Mouse (Mus musculus): ENCODE results near the gene Sik3.
"Not testable (repeated sequence)": the region's sequence is repeated elsewhere in the genome, so short reads cannot be mapped to it uniquely, and the experiment has no call there.

The Sik3 gene

DNA sequence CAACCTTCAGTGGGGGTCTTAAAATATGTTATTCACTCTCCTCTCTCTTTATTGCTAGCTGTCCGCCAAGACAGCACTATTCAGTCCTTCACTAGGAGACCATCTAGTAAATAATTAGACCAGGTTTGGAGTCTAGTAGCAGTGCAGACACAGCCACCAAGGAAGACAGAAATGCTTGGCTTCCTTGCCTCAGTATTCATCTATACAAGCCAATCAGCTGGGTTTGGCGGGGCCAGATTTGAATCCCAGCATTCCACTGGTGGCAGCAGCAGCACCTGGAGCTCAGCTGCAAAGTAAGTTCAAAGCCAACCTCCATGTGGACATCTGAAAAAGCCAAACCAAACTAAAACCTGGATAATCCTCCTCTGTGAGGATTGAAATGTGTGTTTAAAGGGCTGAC, 47.6 kb downstream of the Sik3 start:
- no peak for DNase-seq

DNA sequence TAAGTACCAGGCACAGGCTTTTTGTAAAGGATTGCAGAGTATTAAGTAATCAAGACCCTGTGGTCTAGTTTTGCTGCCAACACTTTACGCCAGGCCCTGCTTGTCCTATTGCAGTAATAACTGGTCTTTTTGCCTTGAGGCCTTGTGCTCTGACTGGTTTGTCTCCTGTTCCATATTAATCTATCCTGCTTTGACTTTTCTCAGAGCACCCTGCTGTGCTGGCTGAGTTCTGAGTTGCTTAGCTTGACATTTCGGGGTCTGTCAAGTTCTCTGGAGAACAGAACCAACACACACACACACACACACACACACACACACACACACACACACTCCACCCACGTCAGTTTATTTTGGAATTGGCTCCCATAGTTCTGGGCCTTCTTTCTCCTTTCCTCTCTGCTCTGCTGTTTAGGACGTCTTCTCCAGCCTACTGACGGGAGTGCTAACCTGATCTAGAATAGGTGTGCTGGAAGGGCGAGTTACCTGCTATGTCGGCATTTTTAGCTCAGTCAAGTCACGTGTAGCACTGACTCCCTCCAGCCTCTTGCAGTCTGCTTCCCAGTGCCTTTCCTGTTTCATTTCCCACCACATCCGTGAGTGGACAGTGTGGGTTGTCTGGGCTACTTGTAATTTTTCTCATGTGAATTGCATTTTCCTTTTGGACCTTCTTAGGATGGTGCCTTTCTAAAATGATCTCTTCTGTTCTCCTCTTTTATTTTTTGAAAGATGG, 49.2 kb downstream of the Sik3 start:
- DNase-seq, result peak; percentile 26

DNA sequence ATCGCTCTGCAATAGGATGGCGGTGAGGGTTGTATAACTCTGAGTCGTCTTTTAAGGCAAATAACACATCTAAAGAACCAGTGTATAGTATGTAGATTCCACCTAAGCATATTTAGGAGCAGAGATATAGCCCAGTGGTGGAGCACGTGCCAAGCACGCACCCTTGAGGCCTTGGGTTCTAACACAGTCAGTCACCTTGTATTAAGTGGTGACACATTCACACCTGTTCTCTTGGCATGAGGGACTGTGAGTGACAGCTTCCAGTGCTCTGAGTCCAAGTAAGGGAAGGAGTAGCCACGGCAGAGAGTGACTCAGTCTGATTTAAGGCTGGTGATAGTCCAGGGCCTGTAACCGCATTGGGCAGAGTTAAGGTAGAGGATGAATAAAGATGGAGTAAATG, 51.7 kb downstream of the Sik3 start:
- DNase-seq, result no peak

DNA sequence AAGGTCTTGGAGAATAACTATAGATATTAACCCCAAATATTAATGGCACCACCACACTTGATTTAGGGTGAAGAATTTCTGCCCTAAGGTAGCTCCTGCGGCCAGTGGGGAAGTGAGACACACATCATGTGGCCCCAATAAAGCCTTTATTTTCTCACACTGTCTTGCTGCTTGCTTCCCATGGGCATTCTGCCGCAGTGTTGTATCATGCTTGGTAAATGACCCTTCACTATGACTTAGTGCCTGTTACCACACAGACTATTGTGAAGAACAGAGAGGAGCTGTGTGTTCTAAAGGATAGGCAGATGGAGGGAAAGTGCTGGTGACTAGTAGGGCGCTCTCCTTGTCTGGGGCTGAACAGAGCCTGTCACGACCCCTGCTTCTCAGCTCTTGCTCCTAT, 54.1 kb downstream of the Sik3 start:
- no peak for DNase-seq

DNA sequence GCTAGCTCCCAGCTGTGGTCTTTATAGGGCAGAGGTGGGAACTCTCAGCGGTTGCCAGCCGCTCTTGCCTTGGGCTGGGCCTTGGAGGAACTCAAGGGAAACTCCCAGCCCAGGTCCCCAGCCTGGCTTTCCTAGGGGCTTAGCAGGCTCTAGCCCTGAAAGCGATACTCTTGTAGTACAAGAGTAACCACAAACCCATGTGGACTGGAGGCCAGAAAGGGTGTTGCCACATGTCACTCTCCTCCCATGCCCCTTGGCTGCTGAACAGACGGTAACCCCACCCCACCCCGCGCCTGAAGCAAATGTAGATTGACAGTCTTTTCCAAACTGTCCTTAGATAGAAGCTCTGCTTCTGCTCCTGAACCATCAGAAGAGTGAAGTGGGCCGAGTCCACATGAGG, 55.1 kb downstream of the Sik3 start:
- DNase-seq, result no peak

DNA sequence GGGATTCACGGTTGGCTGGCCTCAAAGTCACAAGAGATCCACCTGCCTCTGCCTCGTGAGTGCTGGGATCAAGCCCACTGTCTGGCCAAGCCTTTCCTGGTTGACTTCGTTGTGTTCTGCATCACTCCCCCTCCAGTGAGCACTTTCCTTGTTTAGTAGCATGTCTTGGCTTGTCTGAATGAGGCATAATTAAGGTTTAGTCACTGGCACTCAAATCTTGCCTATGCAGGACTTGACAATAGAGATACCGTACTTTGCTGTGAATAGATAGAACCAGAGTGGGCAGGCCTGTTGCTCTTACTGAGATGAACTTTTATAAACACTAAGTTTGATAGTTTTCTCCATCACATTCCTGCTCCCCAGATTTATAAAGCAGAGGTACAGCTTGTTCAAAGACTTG, 56.4 kb downstream of the Sik3 start:
- DNase-seq, result no peak

DNA sequence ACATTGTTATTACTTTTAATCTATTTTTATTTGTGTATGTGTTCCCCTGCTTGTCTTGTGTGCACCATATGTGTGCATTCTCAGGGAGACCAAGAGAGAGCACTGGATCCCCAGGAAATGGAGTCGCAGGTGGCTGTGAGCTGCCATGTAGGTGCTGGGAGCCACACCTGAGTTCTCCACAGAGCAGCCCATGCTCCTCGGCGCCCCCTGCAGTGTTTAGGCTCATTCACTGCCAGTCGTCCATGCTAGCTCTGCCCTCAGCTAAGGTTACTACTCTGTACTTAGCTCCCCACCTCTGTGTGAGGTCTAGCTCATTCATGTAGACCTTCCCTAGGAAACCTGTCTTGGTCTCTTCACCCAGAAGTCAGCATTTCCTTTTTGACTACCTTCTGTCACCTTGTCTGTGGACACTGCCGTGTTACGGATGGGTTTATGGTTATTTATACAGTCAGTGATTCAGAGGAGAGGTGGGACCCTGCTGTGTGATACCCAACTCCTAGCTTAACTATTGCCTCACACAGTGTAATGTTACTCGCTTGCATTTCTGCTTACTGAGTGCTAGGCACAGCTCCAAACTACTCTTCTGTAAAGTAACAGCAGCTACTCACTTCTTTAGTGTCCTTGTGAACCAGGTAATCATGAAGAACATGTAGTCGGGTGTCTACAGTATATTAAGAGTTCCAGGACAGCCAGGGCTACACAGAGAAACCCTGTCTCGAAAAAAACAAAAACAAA, 59.6 kb downstream of the Sik3 start:
- no peak for DNase-seq

DNA sequence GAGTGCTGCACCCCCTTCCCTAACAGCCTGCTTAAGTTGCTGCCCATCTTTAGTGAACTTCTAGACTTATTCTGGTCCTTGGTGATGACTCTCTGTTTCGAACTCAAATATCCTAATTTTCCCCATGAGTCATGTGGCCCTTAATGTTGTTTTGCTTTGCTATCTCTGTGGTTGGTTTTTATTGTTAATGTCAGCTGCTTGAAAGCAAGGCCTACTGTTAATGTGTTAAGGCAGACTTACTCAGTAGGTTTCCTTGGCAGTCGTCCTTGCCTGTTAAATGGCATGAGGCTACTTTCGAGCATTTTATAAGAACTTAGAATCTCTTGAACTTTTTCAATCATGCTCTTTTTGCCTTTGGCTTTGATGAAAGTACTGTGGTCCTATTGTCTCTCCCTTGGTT, 60.8 kb downstream of the Sik3 start:
- no peak for DNase-seq

DNA sequence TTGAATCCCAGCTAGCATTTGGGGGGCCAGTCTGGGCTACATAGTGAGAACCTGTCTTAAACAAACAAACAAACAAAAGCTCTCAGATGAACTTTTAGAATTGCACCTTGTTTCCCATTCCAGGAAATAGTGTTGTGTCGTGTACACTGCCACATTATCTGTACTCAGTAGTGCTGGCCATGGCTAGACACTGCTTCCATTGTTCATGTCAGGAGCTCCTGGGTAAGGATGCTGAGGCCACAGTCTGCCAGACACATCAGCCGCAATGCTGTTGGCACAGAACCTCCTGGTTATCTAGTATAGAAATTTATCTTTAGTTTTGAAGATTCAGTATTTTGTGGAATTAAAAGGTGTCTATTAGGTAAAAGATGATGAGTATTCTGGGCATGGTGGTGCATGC, 63.0 kb downstream of the Sik3 start:
- DNase-seq, result no peak

DNA sequence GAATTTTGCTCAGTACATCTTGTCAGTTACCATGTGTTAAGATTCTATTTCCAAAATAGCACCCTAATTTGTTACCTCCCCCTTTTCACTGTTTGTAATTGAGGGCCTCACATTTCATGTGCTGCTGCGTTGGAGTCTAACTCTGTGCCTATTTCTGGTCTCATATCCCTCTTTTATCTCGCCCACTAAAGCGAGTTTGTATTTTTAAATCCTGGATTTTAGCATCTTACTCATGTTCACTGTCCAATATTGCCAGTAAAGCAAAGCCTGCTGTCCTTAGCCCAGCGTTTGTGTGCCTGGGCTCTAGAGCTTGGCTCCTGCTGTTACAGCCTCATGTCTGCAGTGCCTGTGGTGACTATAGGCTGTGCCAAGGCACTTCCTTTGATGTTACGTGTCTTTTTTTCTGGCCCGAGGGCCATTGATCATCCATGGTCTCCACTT, 69.8 kb downstream of the Sik3 start:
- DNase-seq, result no peak

DNA sequence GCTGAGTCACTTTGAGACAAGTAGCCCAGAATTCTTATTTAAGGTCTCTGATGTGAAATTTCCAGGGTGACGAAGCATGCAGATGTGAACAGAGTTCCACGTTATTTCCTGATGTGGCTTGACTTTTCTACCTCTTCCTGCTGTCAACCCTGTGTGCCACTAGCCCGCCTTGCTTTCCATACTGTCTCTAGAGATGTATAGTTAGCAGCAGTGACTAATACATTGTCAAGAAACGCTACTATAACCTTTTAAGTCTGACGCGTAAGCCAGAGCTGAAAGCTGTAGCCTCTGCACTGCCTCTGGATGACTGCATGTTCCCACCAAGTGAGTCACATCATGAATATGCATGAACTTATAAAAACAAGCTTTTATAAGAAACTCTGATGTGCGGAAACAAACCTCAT, 70.9 kb downstream of the Sik3 start:
- DNase-seq, result no peak

DNA sequence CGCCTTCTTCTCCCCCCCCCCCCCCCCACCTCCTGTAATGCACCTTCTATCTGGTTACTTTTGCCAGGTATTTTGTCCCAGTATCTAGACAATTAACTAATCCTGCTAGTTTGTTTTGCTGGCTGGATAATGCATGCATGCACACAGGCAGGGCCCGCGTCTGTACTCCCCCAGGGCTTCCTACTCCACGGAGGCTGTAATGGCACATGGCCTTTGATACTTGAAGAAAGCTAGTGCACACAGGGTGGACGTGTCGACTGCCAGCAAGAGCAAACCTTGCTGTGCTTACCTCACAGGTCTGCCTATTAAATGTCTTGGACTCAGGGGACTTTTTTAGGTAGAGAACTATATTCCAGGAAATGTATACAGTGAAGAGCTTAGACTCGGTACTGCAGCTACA, 73.3 kb downstream of the Sik3 start:
- peak; percentile 60 for DNase-seq

DNA sequence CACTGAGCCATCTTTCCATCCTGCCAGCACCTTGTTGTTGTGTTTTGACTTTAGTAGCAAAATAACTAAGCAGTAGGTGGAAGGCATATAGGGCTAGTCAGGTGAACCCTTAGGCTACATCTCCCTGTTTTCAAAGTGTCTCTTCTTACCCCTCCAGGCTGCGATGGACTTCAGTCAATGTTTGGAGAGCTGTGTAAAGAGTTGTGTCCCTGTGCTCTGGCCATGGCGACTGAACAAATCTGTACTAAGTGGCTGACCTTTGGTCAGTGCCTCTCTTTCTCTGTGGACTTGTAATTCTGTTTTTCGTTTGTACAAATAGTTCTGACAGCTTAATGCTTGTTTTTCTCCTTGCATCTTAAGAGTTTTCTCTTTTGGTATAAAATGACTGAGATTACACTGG, 74.2 kb downstream of the Sik3 start:
- DNase-seq, result no peak

DNA sequence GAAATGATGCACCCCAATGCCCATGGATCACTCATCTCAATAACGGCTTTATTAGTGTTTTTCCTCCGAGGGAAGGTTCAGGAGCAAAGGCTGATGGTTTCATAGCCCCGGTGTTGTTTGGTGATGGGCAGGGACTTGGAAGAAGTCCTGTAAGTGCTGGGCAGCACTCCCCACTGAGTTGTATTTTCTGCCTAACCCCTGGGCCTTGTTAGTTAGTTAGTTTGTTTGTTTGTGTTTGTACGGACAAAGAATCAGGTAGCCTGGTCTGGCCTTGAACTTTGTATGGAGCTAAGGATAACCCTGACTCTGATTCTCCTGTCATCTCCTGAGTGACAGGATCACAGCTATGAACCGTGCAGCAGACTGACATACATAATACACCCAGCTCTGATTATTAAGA, 74.8 kb downstream of the Sik3 start:
- no peak for DNase-seq

DNA sequence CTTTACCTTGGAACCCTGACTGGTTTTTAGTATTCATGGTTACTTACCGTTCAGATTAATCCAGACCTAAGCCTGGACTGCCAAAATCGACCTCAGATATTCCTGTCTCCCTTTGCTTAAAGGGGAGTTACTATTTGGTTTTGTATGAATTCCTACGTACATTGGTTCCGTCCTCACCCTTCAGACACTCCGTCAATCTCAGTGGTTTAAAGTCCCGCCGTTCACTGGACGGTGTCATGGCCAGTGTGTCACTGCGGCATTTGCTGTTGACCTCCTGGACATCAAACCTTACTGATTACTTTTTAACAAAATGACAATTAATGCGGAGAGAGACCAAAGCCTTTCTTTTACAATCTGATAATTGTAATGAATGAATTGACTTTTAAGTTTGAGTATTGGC, 76.1 kb downstream of the Sik3 start:
- no peak for DNase-seq

DNA sequence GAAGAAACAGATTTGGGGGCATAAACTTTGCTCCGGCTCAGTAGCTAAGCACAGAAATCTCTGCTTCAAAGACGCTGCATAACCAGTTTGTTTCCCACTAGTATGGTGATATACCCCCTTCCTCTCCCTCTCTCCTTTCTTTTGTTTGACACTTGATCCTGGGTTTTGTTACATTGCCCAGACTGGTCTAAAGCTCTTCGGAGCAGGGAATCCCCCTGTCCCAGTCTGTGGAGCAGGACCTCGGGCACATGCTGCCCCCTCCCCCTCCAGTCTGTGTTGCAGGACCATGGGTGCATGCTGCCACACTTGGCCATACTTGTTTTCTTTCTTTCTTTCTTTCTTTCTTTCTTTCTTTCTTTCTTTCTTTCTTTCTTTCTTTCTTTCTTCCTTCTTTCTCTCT, 77.4 kb downstream of the Sik3 start:
- no peak for DNase-seq

DNA sequence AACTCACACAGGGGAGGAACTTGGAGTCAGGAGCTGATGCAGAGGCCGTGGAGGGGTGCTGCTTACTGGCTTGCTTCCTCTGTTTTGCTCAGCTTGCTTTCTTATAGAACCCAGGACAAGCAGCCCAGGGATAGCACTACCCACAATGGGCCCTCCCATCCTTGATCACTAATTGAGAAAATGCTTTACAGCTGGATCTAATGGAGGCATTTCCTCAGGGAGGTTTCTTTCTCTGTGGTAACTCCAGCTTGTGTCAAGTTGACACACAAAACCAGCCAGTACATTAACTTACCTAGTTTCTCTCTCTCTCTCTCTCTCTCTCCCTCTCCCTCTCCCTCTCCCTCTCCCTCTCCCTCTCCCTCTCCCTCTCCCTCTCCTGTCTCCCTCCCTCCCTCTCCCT, 78.5 kb downstream of the Sik3 start:
- DNase-seq, result not testable (repeated sequence)

DNA sequence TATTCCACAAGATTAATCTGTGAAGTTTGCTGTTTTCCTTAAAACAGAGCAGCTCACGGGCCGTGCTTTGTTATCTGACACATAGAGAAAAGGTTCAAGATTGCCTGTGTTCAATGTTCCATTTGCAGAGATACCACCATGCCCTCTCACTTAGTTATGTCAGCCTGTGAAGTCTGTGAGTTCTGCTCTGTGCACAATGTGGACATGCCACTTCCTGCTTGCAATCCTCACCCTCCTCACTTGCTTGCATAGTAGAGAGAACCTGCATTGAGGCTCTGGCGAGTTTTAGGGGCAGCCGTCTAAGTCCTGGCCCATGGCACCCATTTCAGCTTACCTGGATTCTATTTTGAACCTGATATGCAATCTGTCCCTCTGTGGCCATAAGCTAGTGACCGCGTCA, 80.0 kb downstream of the Sik3 start:
- no peak for DNase-seq

DNA sequence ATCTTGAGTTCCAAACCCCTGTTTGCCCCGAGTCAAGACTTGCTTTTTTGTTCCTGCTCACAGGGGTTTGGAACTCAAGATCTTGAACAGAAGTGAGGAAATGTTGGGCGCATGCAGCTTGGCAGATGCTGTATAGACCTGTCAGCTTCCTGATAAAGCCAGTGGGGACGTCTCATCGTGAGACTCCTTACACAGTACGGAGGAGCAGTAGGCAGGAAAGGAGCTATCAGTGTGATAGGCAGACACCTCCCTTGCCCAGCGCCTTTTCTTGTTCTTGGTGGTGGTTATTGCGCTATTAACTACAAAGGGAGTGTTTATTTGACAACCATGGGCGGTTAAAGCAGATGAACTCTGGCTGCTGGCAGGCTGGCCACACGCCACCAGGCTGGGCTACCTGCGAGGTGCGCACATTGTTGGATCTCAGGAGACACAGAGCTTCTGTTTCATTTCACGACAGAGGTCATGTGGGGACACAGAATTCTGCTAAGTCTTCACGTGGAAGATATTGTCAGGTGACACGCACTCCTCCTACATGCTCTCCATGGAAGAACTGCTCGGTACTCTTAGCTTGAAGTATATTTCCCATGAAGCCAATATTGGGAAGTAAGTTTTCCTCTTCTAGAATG, 85.9 kb downstream of the Sik3 start:
- DNase-seq, result peak; percentile 42

DNA sequence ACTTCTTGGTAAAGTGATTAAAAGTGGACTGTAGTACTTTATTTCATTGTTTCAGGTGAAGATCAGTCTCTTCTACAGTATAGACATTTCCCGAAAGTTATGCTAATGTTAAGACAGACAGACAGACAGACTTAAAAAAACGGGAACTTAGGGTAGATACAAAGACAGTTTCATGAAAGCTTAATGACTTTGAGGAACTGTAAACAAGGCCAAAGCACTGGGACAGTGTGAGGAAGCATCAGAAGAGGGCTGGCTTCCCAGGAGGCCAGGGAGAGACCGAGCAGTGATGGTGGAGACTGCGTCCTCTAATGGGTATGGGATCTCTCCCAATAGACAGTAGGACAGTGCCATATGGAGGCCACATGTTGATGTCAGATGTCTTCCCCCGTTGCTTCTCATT, 86.5 kb downstream of the Sik3 start:
- DNase-seq, result no peak

DNA sequence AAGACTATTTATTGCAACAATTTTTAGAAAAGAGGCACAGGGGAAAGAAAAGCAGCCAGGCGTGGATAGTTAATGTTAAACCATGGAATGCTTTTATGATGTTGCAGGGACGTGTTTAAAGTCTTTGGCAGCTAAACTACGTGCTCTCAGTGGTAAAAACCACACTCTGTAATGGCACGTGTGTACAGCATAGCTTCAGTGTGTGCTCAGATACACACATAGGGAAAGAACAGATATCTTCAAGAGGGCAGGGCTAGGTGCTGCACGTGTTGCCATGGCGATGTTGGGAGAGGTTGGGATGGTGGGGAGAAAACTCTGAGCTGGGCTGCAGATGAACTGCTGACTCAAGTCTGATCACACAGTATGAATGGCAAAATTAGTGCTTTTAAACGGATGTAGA, 90.5 kb downstream of the Sik3 start:
- DNase-seq, result peak; percentile 40

DNA sequence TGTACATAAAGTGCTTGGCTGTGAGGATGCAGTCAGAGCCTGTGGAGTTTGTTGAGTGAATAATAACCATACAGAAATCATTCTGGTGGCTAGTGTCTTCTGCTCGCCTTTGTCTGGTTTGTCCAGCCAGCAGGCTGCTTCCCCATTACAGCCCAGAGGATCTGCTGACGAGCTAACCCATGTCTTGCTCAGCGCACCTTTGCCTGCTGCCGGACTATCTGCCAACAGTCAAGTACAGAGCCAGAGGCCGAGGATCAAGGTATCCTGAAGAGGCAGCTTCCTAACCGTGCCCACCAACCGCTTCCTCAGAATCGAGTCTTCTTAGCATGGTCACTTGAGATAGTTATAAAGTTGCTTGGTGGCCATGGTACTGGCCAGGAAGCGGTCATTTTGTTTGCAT, 93.5 kb downstream of the Sik3 start:
- DNase-seq, result no peak

DNA sequence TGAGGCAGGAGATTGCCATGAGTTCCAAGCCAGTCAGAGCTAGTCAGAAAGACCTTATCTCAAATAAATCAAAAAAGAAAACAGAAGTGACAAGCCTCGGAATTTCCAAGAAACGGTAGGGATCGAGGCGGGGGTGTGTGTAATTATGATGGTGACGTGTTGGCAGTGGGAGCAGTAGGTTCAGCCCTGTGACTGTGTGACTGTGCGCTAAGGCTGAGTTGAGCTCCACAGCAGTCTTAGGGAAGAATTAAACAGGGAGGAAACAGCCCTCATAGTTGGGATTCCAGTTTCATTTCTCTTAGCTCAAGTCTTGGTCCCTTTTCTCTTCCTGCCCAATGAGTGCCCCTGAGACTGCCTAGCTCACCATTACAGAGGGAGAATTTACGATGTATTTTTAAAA, 98.0 kb downstream of the Sik3 start:
- DNase-seq, result peak; percentile 64

DNA sequence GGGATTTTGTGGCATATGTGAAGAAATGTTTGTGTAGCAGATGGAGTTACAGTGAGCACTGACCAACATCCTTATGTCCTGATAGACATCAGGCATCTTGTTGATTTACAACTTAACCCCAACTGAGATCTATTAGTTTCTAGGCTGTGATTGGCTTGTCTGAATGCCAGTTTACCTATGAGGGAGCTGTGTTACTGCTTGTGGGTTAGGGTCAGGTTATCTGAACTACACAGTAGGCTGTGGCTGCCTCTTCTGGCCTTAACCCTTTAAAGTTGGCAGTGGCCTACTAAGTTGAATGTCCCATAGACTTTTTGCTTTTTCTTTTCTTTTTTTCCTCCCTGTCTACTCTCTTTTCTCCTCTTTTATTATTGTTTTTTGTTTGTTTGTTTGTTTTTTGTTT, 98.7 kb downstream of the Sik3 start:
- DNase-seq, result no peak
